Mouse (Mus musculus) retina, adult 2 months (tissue): ENCODE measurements at regions not wholly inside any gene's neighbourhood (a gene's known extent, or its start where the extent isn't known, plus 50 kb on each side); places are given as distances from the start of the nearest gene placed in this dataset.

Experiments
- DNase-seq: peaks from one replicate; pipeline ENCODE4 v3.0.0-alpha.2; 2012; ENCODE audit warnings: low read depth, low spot score

GRCm38 (mm10) chr1:183962486-183962885 lies 50.6 kb upstream of the Dusp10 start:
- no peak for DNase-seq

GRCm38 (mm10) chr1:183963286-183963685 lies 49.8 kb upstream of the Dusp10 start:
- DNase-seq, result no peak
